Mouse (Mus musculus) myocyte (in vitro differentiated cells): ENCODE measurements around the gene Bcl2l1.

Experiments used
- CEBPB ChIP-seq: IDR thresholded peaks from 2 replicates; pipeline ENCODE4 v1.6.1; 2011; ENCODE audit warnings: mild to moderate bottlenecking, moderate library complexity; ENCODE audit not compliant: poor library complexity, insufficient read depth, severe bottlenecking
- POLR2A ChIP-seq: IDR thresholded peaks from one replicate; pipeline ENCODE4 v1.6.1; 2011; ENCODE audit warnings: low read depth, mild to moderate bottlenecking, control low read depth, moderate library complexity; ENCODE audit not compliant: insufficient read length
- POLR2AphosphoS2 ChIP-seq: IDR thresholded peaks from one replicate; pipeline ENCODE4 v1.6.1; 2011; ENCODE audit warnings: low read depth, control low read depth; ENCODE audit not compliant: insufficient read length

DNA sequence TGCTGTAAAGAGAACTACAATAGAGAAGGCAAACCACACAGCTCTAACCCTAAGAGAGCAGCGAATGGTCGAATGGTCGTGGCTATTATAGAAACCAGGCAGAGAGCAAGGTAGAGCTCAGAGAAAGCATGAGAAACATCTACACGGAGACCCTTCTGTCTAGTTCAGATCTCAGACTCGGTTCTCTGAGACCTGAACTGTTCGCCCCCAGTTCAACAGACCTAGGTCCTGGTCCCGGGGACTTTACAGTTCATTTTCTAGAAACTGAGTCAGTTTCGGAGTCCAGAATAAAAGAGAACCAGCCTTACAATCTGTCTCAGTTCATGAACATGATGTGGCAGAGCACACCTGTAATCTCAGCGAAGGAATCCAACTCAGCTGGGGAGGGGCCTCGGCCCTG, 97.0 kb downstream of the Bcl2l1 start:
- no peak for TF ChIP-seq POLR2A
- no peak for TF ChIP-seq CEBPB
- TF ChIP-seq POLR2AphosphoS2, result no peak
